Mouse (Mus musculus) testis, postnatal 10 days (tissue): ENCODE data around the gene Tbc1d17.

Source experiments
- DNase-seq: peaks from one replicate; pipeline ENCODE4 v3.0.0; 2021; ENCODE audit warnings: low spot score

Gene Tbc1d17

DNA sequence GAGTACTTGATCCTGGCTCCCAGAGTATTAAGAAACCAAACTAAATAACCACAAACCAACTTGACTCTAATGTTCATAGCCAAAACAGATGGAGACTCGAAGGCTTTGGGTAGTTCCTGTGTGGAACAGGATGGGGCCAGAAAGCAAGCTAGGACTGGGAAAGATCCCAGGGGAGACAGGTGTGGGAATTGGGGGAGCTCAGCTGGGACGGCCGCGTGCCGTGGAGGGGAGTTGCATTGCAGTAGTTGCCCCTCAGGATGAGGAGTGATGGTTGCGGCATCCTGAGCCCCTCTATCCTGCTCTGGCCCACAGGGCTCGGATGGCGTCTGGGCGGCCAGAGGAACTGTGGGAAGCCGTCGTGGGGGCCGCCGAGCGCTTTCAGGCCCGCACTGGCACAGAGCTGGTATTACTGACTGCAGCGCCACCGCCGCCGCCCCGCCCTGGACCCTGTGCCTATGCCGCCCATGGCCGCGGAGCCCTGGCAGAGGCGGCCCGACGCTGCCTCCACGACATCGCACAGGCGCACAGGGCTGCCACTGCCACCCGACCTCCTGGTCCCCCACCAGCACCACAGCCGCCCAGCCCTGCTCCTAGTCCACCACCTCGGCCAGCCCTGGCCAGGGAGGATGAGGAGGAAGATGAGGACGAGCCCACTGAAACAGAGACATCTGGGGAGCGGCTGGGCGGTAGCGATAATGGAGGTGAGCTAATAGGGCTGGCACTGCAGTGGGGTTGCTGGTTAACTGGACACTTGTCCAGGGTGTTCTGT is 3.6 kb upstream of the Tbc1d17 start:
- DNase-seq = no peak

DNA sequence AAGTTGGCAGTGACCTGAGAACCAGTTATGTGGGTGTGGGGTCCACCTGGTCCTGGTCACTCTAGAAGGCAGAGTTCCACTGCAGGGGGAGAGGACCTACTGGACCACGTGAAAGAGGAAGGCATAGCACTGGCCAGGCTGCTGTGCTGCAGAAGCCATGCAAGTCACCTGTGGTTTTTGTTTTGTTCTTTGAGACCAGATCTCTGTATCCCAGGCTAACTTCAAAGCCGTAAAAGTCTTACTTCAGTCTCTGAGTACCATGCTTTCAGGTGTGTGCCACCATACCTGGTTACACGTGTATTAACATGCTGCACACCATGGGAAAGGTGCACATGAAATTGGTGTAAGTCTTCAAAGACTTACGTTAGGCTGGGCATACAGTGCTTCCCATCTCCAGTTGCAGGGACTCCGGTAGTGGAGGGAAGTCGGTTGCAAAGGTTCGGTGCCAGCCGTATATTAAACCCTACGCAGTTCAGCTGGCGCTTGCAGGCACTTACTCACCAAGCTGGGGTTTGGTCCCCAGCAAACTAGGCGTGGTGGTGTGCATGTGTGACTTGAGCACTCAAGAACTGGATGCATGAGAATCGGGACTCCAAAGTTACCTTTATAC is 2.9 kb upstream of the Tbc1d17 start:
- DNase-seq = no peak

DNA sequence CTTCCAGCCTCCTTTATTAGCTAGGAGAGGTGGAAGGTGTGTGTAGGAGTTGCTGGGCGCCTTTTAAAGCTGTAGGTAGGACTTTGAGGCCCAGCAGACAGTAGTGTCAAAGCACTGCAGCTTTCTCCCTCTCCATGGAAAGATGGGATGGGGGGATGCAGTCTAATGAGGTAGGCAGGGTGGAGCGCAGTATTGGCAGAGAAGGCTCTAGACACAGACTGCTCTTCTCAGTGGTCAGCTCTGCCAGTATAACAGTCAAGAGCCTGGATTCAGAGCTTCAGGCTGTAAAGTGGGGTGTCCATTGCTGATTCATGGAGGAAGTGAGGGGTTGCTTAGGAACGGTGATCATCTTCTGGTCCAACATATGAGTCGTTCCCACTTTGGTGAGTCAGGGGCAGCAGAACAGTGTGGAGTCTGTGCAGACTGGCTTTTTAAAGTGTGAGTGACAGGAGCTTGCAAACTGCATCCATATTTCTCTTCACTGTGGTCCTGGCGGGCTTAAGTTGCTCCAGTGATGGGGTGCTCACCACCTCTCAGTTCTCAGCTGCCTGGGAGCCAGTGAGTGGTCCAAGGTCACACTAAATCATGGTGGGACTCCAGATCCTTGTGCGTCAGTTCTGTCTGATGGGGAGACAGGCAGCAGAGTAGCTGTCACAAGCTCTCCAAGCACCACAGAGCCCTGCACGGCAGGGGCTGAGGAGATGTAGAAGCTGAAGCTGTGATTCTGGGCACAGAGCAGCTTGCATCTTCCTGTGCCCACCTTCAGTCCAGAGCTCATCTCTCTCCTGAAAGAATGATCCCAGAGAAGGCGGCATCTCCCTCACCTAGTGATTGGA is 2.1 kb upstream of the Tbc1d17 start:
- DNase-seq = no peak

DNA sequence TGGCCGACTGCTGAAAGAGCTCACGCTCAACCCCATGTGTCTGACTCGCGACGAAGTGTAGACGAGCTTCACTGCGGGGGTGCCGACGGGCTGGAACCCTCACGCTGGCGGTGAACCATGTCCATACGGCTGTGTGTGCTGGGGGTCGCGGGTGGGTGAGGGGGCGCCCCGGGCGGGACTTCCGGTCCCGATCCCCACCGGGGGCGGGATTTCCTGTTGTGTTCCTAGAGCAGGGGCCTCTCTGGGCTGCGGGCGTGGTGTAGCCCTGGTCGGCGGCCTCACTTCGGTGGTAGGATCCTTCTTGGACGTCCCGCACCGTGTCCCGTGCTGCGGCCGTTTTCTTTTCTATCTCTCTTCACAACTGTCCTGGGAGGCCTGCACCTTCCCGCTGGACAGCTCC is 1.3 kb upstream of the Tbc1d17 start:
- DNase-seq = peak; percentile 85

DNA sequence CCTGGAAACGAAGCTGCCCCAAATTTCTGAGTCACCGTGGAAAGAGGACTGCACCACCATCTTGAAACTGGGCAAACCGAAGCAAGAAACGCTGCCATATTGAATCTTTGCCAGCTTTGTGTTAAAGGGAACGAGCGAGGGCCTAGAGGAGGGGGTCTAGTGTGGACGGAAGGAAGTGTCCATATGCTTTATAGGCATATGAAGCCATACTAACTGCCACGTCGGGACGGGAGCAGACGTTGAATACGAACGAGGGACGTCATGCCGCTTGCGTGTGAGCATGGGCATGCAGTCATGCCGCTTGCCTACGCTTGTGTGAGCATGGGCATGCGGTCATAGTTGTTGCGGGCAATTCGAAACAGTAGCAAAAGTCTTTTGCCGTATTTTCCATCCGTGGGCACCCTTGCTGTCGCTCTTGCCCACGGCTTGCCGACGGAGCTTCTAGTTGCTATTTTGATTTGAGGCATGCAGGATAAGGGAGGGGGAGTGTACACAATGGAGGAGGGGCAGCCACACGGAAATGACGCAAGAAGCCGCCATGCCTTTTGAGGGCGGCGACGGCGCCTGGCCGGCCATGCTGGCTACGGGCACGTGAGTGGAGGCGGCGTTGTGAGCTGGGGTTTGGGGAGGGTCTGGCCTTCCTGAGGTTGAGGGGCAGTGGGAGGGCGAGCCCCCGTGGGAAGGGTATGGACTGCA is 685 bp upstream of the Tbc1d17 start:
- peak; percentile 89 for DNase-seq

DNA sequence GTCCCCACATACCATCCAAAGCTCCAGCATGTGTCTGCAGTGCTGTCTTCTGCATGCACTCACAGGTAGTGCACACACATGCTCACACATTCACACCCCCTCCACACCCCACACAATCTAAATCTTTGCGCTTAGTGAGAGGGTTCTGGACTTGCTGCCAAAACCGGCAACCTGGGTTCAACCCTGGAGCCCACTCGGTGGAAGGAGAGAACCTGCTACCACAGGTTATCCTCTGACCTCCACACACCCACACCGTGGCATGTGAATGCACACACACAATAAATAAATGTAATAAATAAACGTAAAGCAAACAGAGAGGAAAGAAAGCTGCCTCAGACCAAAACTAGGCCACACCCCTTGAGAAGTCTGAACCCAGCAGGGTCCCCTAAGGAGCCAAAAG is 1.1 kb downstream of the Tbc1d17 start:
- DNase-seq = no peak

DNA sequence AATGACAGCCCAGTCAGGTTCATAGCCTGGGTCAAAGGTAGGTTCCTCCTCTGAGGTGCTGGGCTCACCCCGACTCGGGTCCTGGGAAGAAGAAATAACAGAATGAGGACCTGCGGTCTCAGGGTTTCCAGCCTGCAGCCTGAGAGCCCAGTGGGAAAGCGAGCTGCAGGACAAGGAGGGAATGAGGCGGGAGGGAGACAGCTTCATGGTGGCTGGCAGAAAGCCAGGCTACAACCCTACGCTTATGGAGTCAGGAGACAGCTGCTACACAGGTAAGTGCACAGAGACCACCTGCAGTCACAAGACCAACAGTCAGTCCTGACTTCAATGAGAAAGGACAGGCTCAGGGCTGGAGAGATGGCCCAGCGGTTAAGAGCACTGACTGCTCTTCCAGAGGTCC is 2.1 kb downstream of the Tbc1d17 start:
- no peak for DNase-seq

DNA sequence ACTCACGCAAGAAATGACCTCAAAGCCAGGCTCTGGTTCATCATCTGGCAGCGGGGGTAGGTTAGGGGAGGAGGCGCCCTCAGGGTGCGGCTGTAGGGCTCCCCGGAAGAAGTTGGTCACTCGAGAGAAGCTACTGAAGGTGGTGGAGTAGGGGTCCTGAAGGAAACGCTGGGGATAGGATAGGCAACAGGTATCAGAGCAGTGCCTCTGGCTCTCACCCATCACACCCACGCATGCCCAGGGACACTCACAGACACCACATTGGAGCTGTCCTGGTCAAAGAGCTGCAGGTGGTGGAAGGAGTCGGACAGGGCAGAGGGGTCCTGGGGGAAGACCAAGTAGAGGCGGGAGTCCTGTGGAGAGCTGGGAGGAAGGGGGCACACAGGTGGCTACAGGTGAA is 3.9 kb downstream of the Tbc1d17 start:
- no peak for DNase-seq

DNA sequence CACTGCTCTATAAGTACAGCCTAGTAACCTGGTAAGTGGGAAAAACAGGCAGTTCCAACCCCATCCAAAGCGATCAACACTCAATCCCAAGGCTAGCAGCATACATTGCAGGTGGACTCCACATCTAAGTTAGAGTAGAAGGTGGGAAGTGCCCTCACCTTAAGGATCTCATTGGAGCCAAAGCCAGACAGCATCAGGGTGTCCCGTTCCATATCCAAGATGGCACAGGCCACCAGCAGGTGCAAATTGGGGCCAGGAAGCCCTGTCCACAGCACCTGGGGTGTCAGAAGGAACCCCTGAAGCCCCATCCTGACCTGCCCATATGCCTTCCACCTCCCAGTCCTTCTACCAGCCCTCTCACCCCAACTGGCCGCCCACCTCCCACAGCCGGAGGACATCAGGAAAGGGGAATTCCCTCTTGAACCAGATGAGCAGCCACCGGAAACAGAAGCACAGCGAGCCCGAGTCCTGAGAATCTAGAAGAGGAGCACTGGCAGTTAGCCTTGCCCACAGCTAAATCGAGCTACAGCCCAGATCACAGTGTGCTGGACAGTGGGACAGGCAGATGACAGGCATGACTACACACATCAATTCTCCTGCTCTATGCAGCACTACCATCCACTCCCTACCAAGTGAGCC is 6.9 kb downstream of the Tbc1d17 start:
- no peak for DNase-seq

DNA sequence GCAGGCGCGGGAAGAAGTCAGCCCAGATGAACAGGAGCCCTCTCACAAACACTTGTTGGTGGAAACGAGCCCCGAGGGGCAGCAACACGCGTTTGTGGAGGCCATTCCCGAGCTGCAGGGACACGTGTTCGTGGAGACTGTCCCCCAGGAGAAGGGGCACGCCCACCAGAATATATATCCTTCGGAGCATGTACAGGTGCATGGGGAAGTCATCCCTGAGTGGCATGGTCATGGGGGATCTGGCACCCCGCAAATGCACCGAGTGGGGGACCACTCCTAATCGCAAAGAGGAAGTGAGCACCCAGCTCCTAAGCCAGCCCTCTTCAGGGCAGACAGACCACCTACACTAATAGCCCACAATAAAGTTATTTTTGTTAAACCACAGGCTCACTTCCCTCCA is 8.5 kb downstream of the Tbc1d17 start:
- no peak for DNase-seq

DNA sequence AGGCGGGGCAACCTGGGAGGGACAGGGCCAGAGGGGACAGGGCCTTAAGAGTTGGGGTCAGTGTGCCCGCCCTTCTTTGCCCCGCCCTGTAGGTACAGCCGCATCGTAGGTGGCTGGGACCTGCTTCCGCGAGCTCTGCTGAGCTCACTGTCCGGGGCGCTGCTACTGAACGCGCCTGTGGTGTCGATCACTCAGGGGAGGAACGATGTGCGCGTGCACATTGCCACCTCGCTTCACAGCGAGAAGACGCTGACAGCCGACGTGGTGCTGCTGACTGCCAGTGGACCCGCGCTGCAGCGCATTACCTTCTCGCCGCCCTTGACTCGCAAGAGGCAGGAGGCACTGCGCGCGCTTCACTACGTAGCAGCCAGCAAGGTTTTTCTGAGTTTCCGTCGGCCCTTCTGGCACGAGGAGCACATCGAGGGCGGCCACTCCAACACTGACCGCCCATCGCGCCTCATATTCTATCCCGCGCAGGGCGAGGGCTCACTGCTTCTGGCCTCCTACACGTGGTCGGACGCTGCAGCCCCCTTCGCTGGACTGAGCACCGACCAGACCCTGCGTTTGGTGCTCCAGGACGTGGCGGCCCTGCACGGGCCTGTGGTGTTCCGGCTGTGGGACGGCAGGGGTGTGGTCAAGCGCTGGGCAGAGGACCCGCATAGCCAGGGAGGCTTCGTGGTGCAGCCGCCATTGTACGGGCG is 9.2 kb downstream of the Tbc1d17 start:
- peak; percentile 65 for DNase-seq

DNA sequence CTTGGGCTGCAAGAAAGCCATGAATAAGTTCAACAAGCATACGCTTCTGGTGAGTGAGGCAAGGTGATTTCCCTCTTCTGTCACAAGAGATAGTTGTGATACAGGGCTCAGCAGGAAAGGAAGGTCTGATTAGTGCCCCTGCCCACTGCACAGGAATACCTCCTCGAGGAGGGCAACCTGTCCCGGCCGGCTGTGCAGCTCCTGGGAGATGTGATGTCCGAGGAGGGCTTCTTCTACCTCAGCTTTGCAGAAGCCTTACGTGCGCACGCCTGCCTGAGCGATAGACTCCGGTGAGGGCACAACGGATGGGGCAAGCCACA is 9.7 kb downstream of the Tbc1d17 start:
- no peak for DNase-seq

DNA sequence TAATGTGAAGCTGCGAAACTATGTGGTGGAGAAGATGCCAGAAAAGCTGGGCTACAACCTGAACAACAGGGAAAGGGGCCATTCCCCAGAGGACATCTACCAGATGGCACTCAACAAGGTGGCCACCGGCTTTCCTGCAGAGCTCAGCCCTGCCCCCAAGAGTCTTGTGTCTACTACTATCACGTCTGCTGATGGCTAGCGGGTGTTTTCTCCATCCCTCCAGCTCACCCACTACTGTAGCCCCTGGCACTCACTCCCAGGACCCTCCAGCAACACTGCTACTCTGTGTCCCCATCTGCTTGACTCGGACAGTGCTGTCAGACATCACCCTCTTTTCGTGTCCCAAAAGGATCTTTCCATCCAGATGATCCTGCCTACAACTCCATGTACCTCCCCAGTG is 10.8 kb downstream of the Tbc1d17 start:
- DNase-seq = no peak

DNA sequence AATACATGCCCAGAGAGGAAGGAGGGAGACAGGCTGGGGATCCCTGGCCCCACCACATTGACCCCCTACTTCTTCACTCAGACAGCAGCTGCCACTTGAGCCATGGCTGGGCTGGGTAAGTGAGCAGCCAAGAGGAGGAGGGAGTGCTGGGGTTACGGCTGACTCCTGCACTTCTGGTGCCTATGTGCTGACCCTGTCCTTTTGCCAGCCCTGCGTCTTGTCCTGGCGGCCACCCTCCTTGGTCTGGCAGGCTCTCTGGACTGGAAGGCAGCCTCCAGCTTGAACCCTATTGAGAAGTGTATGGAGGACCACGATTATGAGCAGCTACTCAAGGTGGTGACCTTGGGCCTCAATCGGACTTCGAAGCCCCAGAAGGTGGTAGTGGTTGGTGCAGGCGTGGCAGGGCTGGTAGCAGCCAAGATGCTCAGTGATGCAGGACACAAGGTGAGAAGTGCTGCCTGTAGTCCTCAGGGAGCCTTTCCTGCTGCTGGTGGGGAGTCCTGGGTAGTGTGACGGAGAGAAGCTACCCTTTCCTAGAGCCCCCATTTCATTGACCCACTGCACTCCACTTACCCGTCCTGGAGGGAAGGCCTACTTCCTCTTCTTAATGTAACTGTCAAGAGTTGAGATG is 12.3 kb downstream of the Tbc1d17 start:
- DNase-seq = no peak

DNA sequence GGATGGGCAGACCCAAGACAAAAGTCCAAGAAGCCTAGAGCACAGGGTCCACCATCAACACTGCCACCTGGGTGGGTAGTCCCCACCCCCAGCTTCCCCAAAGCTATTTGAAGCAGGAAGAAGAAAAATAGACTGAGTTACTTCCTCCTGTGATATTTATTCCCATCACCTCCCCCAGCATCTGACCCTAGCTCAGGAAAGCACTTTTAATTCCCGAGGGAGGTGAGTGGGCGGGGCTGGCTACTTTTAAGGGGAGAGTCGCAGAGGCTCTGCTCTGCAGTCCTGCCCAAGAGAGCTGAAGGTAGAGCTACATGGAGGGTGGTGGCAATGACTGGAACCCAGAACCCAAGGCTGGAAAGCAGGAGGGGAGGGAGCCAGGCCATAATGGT is 12.9 kb downstream of the Tbc1d17 start:
- DNase-seq = no peak

DNA sequence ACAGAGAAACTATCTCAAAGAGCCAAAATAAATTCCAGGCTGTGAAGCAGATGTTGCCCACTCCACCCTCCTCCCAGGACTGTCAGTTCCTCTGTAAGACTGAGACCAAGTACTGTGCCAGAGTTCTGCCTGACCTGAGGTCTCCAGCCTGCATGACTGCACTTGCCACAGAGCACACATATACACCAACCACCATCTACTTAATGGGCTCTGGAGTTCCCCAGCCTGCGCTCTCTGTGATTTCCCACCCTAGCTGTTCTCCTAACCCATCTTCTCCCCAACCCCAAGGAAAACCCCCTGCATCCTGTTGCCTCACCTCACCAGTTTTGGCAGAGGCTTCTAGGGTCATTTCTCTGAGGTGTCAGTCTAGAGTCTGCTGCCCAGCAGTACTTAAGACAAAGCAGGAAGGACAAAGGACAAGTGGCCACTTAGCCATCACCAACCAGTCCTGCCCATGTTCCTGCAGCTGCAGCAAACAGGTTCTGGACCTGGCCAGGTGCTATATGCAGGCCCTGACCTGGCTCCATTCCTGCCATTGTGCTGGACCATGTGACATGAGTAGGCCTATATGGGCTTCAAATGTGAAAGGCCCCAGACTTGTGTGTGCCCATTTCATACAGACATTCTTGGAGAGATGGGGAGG is 13.4 kb downstream of the Tbc1d17 start:
- DNase-seq = no peak

DNA sequence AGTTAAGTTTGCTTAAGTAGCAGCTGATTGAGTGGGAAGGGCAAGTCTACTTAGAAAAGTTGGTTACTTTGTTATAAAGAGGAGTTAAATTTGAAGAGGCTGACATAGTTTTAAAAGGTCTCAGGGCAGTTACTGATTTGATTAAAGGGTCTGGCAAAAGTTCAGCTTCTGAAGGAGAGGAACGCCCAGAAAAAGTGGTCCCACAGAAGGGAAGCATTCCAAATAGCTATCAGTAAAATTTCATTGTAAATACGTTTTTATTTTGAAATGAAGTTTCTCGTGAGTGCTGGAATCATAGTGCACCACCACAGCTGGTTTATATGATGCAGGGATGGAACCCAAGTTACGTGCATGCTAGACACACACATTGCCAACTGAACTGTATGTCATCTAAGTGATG is 16.1 kb downstream of the Tbc1d17 start:
- DNase-seq = no peak

DNA sequence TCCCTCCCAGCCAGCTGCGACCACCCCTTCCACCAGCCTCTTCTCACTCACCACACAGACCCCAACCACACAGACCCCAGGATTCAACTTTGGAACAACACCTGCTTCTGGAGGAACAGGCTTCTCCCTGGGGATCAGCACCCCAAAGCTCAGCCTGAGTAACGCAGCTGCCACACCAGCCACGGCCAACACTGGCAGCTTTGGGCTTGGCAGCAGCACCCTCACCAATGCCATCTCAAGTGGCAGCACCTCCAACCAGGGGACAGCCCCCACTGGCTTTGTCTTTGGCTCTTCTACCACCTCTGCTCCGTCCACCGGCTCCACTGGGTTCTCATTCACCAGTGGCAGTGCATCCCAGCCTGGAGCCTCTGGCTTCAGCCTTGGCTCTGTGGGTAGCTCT is 20.2 kb downstream of the Tbc1d17 start:
- DNase-seq = no peak

DNA sequence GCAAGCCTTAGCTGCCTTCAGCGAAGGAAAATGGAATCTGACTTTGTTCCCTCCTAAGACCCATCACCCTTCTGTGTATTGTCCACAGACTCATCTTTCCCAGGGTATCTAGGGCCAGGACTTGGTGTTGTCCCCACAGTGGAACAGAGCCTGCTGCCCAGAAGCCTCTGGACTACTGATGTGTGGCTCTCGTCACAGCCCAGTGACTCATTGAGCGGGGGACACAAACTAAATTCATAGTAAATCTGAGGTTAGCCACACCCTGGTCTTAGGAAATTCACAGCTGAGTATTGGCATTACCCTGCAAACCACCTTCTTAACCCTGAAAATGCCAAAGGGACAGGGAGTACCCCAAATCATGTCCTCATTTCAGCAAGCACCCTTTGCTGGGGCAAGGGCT is 22.1 kb downstream of the Tbc1d17 start:
- no peak for DNase-seq

DNA sequence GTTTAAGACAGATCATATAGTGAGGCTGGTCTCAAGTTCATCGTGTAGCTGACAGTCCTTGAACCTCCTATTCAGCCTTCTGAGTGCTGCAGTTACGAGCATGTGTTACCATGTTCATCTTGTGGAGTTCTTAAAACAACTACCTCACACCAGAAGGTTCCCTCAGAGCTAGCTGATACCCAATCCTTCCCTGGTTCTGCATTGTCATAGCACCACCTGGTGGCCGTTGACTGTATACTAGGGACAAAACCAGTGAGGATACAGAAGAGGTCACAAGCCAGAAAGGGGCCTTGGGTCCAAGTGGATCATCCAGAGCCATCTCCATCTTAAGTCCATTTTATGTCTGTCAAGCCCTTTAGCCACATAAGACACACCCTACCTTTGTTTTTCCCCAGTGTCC is 24.0 kb downstream of the Tbc1d17 start:
- peak; percentile 90 for DNase-seq

DNA sequence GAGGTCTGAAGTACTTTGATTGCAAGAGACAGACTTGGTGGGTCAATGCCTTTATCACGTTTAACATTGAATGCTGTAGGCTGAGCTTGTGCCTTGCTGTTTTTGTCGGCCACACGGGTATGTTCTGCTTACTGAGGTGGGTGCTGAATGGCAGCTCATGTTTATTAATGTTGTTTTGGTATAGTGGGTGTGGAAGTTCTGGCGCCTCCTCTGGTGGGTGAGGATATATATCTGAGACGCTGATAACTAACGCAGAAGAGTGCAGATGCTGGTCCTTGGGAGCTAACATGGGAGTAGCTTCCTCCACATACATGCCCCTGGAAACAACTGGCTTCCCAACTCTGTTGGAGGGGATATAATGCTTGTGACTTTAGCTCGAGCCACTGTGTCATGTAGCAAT is 25.5 kb downstream of the Tbc1d17 start:
- DNase-seq = peak; percentile 35
